Mouse (Mus musculus): Measurements from ENCODE around the gene Mdm1. TPM values are rescaled to one million over a fixed set of nuclear protein-coding genes. Genes with fewer than 3 reads are reported as not detected.

Gene Mdm1
- polyA plus RNA-seq, 1 experiment from 2014 or later: 17.4 TPM

- H3K27me3 ChIP-seq (replicated peaks): peaks cover 12% of the 10 kb centered on the region; the same call in 1 of the 2 replicates
- H3K4me2 ChIP-seq: no peak overlapping the region
- H3K9ac ChIP-seq: no peak overlapping the region
- H3K36me3 ChIP-seq: no peaks in the 10 kb centered on the region
- H3K27ac ChIP-seq (ENCODE audit: poor library complexity, severe bottlenecking): no peak overlapping the region
- ATAC-seq (ENCODE audit: insufficient number of reproducible peaks, low FRiP score): 0 out of 2 replicates have a peak, but pooled peaks have one; percentile 43
- H3K4me1 ChIP-seq (replicated peaks): peaks cover 11% of the 10 kb centered on the region
- no peak overlapping the region for H3K4me3 ChIP-seq
- no peaks in the 10 kb centered on the region for H3K9me3 ChIP-seq (replicated peaks)
- 29% methylated on average over 8 of the region's 8 CpGs for WGBS
Measured at GRCm38 (mm10) chr10:118110006-118110920, 31.3 kb upstream of the Mdm1 start.

DNA sequence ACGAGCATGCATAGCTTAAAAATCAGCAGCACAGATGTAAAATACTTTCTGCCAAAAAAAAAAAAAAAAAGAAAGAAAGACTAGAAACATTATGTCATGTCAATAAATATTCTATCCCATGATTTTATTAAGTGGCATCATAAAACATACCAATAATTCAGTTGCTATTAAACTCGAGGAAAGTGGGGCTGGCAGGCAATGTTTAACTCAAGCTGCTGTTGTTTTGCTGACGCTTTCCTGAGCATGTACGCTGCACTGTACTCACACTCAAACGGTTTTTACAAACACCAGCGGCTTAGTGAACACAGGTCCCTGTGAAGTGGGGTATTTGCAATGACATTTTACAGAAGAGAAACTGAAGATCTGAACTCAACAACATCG lies 30.7 kb upstream of the Mdm1 start:
- H3K4me2 ChIP-seq: no peak overlapping the region
- no peak overlapping the region for H3K27ac ChIP-seq (ENCODE audit: poor library complexity, severe bottlenecking)
- H3K36me3 ChIP-seq: no peaks in the 10 kb centered on the region
- 67% methylated on average over 7 of the region's 7 CpGs for WGBS
- no peak overlapping the region for H3K9ac ChIP-seq
- H3K9me3 ChIP-seq (replicated peaks): no peaks in the 10 kb centered on the region
- ATAC-seq (ENCODE audit: insufficient number of reproducible peaks, low FRiP score): no peak
- no peak overlapping the region for H3K4me3 ChIP-seq
- peaks cover 11% of the 10 kb centered on the region for H3K4me1 ChIP-seq (replicated peaks)
- 0 out of 2 replicates have a peak, but pooled peaks cover 7% of the 10 kb centered on the region for H3K27me3 ChIP-seq (replicated peaks)

GRCm38 (mm10) chr10:118111621-118112020 lies 30.0 kb upstream of the Mdm1 start:
- no peaks in the 10 kb centered on the region for H3K27me3 ChIP-seq (replicated peaks)
- H3K4me1 ChIP-seq (replicated peaks): peaks cover 11% of the 10 kb centered on the region
- H3K27ac ChIP-seq (ENCODE audit: poor library complexity, severe bottlenecking): no peak overlapping the region
- no peak overlapping the region for H3K4me2 ChIP-seq
- no peaks in the 10 kb centered on the region for H3K36me3 ChIP-seq
- ATAC-seq (ENCODE audit: insufficient number of reproducible peaks, low FRiP score): no peak
- 18% methylated on average over 7 of the region's 7 CpGs for WGBS
- H3K4me3 ChIP-seq: no peak overlapping the region
- no peaks in the 10 kb centered on the region for H3K9me3 ChIP-seq (replicated peaks)
- H3K9ac ChIP-seq: no peak overlapping the region

- 62% methylated on average over 11 of the region's 11 CpGs for WGBS
- Histone ChIP-seq H3K4me1 (replicated peaks) (peaks cover 11% of the 10 kb centered on the region), H3K36me3 (no peaks in the 10 kb centered on the region), H3K27me3 (replicated peaks) (no peaks in the 10 kb centered on the region), H3K4me2 (no peak overlapping the region), H3K9me3 (replicated peaks) (no peaks in the 10 kb centered on the region), H3K27ac (ENCODE audit: poor library complexity, severe bottlenecking) (no peak overlapping the region), H3K4me3 (no peak overlapping the region), H3K9ac (no peak overlapping the region)
- ATAC-seq (ENCODE audit: insufficient number of reproducible peaks, low FRiP score): no peak
Measured at GRCm38 (mm10) chr10:118112294-118112893, 29.2 kb upstream of the Mdm1 start.

DNA sequence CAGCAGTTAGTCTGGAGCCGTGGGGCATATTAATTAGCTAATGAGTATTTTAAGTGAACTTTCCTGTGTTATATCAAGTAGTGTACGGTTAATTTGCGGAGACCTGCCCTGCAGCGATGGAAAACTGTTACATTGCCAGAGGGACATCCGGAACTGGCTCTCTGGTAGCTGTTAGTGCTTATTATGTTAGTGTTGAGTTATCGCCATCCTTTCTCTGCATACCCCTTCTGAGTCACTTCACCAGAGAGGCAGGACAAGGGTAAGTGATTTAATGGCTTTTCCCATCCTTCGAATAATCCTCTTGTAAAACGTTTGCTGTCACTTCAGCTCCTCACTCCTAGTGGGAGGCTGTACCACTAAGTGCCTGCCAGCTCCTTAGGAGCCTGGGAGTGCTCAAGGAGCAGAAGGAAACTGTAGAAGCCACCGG lies 28.3 kb upstream of the Mdm1 start:
- H3K4me2 ChIP-seq: no peak overlapping the region
- WGBS: 48% methylated on average over 9 of the region's 9 CpGs

DNA sequence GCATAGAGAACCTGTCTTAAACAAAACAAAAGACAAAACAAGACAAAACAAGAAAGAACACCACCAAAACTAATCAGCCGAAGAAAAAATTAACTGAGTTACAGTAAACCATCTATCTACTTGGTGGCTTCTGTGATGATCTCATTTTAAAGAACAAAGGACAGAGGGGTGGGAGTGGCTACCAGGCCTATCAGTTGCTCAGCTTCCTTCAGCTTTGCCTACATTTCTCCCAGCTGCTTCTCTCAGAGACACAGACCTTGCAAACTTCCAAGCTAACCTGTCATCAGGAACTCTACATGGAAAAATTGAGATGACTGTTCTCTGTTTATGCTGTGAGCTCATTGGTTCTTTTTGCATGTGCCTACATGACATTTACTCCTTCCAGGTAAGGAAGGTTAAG lies 27.3 kb upstream of the Mdm1 start:
- WGBS: 67% methylated on average over 1 of the region's 1 CpGs
- Histone ChIP-seq H3K36me3 (no peaks in the 10 kb centered on the region), H3K9ac (no peak overlapping the region), H3K4me1 (replicated peaks) (peaks cover 11% of the 10 kb centered on the region), H3K4me3 (no peak overlapping the region), H3K9me3 (replicated peaks) (no peaks in the 10 kb centered on the region), H3K27ac (ENCODE audit: poor library complexity, severe bottlenecking) (no peak overlapping the region), H3K4me2 (no peak overlapping the region), H3K27me3 (replicated peaks) (no peaks in the 10 kb centered on the region)
- no peak for ATAC-seq (ENCODE audit: insufficient number of reproducible peaks, low FRiP score)

More for the DNA sequence above, 28.3 kb upstream of the Mdm1 start:
- no peak for ATAC-seq (ENCODE audit: insufficient number of reproducible peaks, low FRiP score)
- Histone ChIP-seq H3K4me3 (no peak overlapping the region), H3K27me3 (replicated peaks) (no peaks in the 10 kb centered on the region), H3K9me3 (replicated peaks) (no peaks in the 10 kb centered on the region), H3K27ac (ENCODE audit: poor library complexity, severe bottlenecking) (no peak overlapping the region), H3K36me3 (no peaks in the 10 kb centered on the region), H3K4me1 (replicated peaks) (peaks cover 11% of the 10 kb centered on the region), H3K9ac (no peak overlapping the region)

DNA sequence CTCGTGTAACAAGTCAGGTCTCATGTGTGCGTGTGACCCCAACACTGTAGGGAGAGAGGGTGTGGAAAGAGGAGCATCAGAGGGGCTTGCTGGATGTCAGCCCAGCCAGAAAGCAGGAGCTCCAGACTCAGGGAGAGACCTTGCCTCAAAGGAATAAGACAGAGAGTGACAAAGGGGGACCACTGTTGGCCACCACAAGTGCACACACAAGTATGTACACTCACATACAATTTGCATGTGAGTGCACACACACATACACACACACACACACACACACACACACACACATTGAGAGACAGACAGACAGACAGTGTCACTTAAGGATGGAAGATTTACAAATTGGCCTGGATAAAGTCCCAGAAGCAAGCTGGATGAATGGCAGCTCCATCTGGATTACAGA lies 25.2 kb upstream of the Mdm1 start:
- Histone ChIP-seq H3K9ac (no peak overlapping the region), H3K4me2 (no peak overlapping the region), H3K27ac (ENCODE audit: poor library complexity, severe bottlenecking) (no peak overlapping the region), H3K4me3 (no peak overlapping the region), H3K27me3 (replicated peaks) (no peaks in the 10 kb centered on the region), H3K9me3 (replicated peaks) (no peaks in the 10 kb centered on the region), H3K4me1 (replicated peaks) (peaks cover 7% of the 10 kb centered on the region), H3K36me3 (no peaks in the 10 kb centered on the region)
- no peak for ATAC-seq (ENCODE audit: insufficient number of reproducible peaks, low FRiP score)
- 95% methylated on average over 2 of the region's 2 CpGs for WGBS

- Histone ChIP-seq H3K27me3 (replicated peaks) (no peaks in the 10 kb centered on the region), H3K9me3 (replicated peaks) (no peaks in the 10 kb centered on the region), H3K27ac (ENCODE audit: poor library complexity, severe bottlenecking) (no peak overlapping the region), H3K4me1 (replicated peaks) (0 out of 2 replicates have a peak, but pooled peaks cover 2% of the 10 kb centered on the region), H3K36me3 (no peaks in the 10 kb centered on the region), H3K4me2 (peak overlapping the region; percentile 50), H3K4me3 (no peak overlapping the region), H3K9ac (no peak overlapping the region)
- ATAC-seq (ENCODE audit: insufficient number of reproducible peaks, low FRiP score): peak; percentile 42; the same call in 1 of the 2 replicates
- WGBS: 56% methylated on average over 25 of the region's 25 CpGs
Measured at GRCm38 (mm10) chr10:118121047-118121936, 20.3 kb upstream of the Mdm1 start.

GRCm38 (mm10) chr10:118121937-118122285 lies 19.7 kb upstream of the Mdm1 start:
- 51% methylated on average over 13 of the region's 13 CpGs for WGBS
- 0 out of 2 replicates have a peak, but pooled peaks cover 2% of the 10 kb centered on the region for H3K4me1 ChIP-seq (replicated peaks)
- no peaks in the 10 kb centered on the region for H3K9me3 ChIP-seq (replicated peaks)
- peak overlapping the region; percentile 50 for H3K4me2 ChIP-seq
- H3K27me3 ChIP-seq (replicated peaks): no peaks in the 10 kb centered on the region
- H3K9ac ChIP-seq: no peak overlapping the region
- no peak for ATAC-seq (ENCODE audit: insufficient number of reproducible peaks, low FRiP score)
- H3K27ac ChIP-seq (ENCODE audit: poor library complexity, severe bottlenecking): no peak overlapping the region
- no peak overlapping the region for H3K4me3 ChIP-seq
- no peaks in the 10 kb centered on the region for H3K36me3 ChIP-seq

DNA sequence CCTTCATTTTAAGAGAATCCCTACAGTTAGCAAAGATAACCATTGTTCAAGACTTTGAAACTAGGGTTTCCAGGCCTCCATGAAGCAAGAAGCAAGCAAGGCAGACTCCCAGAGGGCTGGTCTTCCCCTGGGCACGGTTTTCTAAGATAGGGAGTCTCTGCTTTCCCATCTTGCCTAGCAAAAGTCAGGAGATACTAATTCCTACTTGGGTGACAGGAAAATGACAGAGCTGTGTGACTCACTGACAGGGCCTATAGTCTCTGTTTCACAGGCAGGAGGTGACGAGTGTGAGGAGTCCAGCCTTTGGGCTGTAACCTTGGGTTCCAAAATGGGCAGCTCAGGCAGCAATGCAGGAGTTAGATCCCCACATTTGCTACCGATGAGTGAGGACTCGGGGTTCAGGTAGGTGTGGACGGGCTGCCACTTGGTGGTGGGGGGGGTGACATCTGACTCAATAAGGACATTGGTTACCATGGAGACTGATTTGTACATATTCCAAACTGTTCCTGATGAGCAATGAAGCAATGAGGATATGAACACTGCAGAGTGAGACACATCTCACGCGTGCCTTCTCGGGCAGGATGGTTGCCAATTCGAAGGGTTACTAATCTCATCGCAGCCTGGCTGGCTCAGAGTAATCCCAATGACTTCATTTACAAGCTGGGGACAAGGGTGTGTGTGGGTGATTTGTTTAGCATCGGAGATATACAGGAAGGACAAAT lies 19.0 kb upstream of the Mdm1 start:
- Histone ChIP-seq H3K4me3 (no peak overlapping the region), H3K9ac (no peak overlapping the region), H3K36me3 (no peaks in the 10 kb centered on the region), H3K4me2 (no peak overlapping the region), H3K9me3 (replicated peaks) (no peaks in the 10 kb centered on the region), H3K27me3 (replicated peaks) (no peaks in the 10 kb centered on the region), H3K4me1 (replicated peaks) (0 out of 2 replicates have a peak, but pooled peaks cover 2% of the 10 kb centered on the region), H3K27ac (ENCODE audit: poor library complexity, severe bottlenecking) (no peak overlapping the region)
- ATAC-seq (ENCODE audit: insufficient number of reproducible peaks, low FRiP score): no peak
- WGBS: 82% methylated on average over 11 of the region's 11 CpGs
